Mouse (Mus musculus): ENCODE measurements at regions not wholly inside any gene's neighbourhood (a gene's known extent, or its start where the extent isn't known, plus 50 kb on each side); places are given as distances from the start of the nearest gene placed in this dataset.

DNA sequence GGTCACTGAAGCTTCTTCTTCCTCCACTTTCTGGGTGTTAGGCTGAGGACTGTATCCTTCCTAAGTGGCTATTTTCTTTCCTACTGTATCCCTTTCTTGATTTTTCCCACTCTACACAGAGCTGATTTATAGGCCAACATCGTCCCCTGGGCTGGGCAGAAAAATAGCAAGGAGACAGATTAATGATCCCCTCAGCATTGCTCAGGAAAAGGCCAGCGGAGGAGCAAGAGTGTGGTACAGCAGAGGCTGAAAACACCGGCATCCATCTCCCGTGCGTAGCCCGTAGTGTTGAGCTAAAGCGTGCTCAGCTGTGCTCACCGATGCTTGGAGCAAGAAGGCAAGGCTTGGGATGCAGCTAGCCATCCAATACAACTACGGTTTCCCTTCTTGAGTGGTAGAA, 62.2 kb upstream of the Cadm1 start:
- ATAC-seq (replicated peaks) = no peak
- no peak overlapping the region for H3K27ac ChIP-seq

DNA sequence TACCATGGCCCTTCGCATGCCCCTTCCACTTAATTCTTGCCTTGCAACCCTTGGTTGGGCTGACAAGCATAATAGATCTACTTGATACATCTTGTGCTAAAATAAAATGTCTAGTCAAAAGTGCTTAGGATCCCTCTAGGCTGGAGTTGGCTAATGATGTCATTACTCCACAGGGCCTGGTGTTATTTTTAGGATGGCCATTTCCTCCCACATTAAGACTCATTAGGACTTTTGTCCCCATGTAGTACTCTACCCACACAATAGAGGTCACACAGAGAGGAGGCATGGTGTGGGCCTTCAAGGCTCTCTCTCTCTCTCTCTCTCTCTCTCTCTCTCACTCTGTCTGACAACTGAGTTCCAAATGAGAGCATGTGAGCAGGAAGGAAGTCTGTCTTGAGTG, 60.4 kb upstream of the Cadm1 start:
- 85% methylated on average over 1 of the region's 1 CpGs for WGBS
- Histone ChIP-seq H3K4me1 (no peaks in the 10 kb centered on the region), H3K4me3 (no peak overlapping the region), H3K27me3 (replicated peaks) (no peaks in the 10 kb centered on the region), H3K4me2 (no peak overlapping the region), H3K9me3 (no peaks in the 10 kb centered on the region), H3K9ac (no peak overlapping the region), H3K27ac (no peak overlapping the region), H3K36me3 (replicated peaks) (no peaks in the 10 kb centered on the region)
- ATAC-seq (replicated peaks) = no peak

More for the DNA sequence above, 62.2 kb upstream of the Cadm1 start:
- H3K9ac ChIP-seq = no peak overlapping the region
- H3K36me3 ChIP-seq (replicated peaks) = no peaks in the 10 kb centered on the region
- 81% methylated on average over 9 of the region's 9 CpGs for WGBS
- H3K9me3 ChIP-seq = no peaks in the 10 kb centered on the region
- no peaks in the 10 kb centered on the region for H3K4me1 ChIP-seq
- no peak overlapping the region for H3K4me3 ChIP-seq
- no peak overlapping the region for H3K4me2 ChIP-seq
- H3K27me3 ChIP-seq (replicated peaks) = no peaks in the 10 kb centered on the region

DNA sequence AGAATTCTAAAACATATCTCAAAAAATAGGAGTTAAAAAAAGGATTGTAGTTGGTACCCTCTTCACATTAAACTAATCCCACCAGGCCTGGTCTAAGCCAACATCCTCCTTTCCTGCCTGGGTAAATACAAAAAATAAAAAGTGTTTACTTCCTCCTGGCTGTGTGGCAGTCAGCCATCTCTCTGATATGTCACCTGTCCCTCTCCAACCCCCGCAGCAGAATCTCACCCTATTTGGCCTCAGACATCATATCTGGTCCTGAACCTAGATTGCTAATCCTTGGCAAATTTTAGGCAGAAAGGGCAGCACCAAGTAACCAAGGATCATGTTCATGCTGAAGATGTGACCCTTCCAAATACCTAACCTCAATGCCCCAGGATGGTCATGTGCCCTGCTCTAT, 59.2 kb upstream of the Cadm1 start:
- no peaks in the 10 kb centered on the region for H3K4me1 ChIP-seq
- WGBS = 76% methylated on average over 1 of the region's 1 CpGs
- no peak overlapping the region for H3K9ac ChIP-seq
- no peak overlapping the region for H3K4me2 ChIP-seq
- H3K27ac ChIP-seq = no peak overlapping the region
- H3K36me3 ChIP-seq (replicated peaks) = no peaks in the 10 kb centered on the region
- H3K4me3 ChIP-seq = no peak overlapping the region
- no peaks in the 10 kb centered on the region for H3K9me3 ChIP-seq
- H3K27me3 ChIP-seq (replicated peaks) = no peaks in the 10 kb centered on the region
- ATAC-seq (replicated peaks) = no peak

DNA sequence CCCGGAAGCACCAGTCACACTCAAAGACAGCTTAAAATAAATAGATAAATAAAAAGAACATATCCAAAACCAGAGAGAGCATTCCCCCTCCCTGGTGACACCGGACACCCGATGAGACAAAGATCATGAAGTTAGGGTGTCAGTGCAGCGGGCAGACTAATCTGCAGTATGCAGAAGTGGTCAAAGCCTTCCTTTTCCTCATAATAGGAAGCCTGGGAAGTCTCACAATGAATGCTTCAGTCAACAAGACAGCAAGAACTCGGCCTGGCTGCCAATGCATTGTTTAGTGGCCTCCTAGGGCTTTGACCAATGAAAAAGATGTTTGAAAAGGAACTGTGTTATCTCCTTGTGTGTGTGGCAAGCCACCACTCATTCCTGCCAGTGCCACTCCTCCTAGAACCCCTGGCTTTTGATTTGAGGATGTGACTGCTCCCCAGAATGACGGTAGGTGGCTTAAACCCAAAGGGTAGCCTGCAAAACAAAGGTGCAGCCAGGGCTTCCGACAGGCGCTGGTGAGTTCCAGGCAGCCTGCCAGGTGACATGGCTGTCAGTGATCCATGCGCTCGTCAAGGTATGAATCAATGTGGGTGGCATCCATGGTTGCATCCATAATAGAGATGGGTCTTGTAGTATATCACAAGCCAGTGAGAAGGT, 58.1 kb upstream of the Cadm1 start:
- Histone ChIP-seq H3K9ac (no peak overlapping the region), H3K27me3 (replicated peaks) (no peaks in the 10 kb centered on the region), H3K4me3 (no peak overlapping the region), H3K27ac (no peak overlapping the region), H3K4me1 (no peaks in the 10 kb centered on the region), H3K9me3 (no peaks in the 10 kb centered on the region), H3K36me3 (replicated peaks) (no peaks in the 10 kb centered on the region), H3K4me2 (no peak overlapping the region)
- WGBS = 22% methylated on average over 10 of the region's 10 CpGs
- ATAC-seq (replicated peaks) = no peak

DNA sequence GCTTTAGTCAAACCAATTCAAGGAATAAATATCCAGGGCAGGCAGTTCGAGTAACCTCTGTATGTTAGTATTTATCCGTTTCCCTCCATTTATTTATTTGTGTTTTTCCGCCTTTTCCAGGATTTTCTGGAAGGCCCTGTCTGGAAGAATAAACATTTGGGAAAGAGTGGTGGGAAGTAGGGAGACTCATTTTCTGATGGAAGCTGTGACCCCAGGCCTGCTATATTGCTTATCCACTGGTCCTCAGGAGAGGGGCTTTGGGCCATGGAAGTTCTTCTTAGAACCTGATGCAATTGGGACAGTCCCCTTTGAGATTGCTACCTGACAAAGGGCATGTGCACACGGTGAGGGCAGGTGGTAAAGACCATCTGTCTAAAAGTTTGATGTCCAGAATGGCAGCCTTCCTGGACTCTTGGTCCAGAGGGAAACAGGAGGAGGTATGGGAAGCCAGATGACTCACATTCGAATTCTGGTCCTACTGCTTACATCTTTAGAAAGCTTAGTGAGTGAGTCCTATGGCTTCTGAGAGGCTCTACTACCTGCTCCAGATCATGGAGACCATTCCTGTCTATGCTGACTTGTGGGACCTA, 56.1 kb upstream of the Cadm1 start:
- Histone ChIP-seq H3K4me1 (no peaks in the 10 kb centered on the region), H3K27me3 (replicated peaks) (no peaks in the 10 kb centered on the region), H3K9ac (no peak overlapping the region), H3K4me3 (no peak overlapping the region), H3K4me2 (no peak overlapping the region), H3K27ac (no peak overlapping the region), H3K9me3 (no peaks in the 10 kb centered on the region), H3K36me3 (replicated peaks) (no peaks in the 10 kb centered on the region)
- ATAC-seq (replicated peaks) = no peak
- WGBS = 92% methylated on average over 5 of the region's 5 CpGs

DNA sequence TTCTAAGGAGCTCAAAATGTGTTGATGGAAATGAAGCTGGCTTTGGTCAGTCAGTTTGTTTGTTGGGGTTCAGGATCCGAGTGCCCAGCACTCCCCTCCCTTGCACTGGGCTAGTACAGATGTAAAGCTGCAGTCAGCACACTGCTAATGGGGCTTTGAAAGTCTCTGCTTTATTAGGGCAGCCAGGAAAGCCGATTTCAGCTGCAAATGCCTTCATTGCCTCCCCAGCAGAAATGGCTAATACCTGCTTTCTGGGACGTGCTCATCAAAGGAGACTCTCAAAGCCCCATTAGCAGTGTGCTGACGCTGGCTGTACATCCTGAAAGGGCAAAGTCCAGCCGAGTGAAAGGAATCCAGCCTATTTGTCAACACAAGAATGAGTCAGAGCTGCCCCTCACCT, 55.2 kb upstream of the Cadm1 start:
- Histone ChIP-seq H3K9me3 (no peaks in the 10 kb centered on the region), H3K36me3 (replicated peaks) (no peaks in the 10 kb centered on the region), H3K9ac (no peak overlapping the region), H3K27ac (no peak overlapping the region), H3K4me1 (no peaks in the 10 kb centered on the region), H3K4me2 (no peak overlapping the region), H3K27me3 (replicated peaks) (no peaks in the 10 kb centered on the region), H3K4me3 (no peak overlapping the region)
- WGBS = 45% methylated on average over 5 of the region's 5 CpGs
- no peak for ATAC-seq (replicated peaks)

DNA sequence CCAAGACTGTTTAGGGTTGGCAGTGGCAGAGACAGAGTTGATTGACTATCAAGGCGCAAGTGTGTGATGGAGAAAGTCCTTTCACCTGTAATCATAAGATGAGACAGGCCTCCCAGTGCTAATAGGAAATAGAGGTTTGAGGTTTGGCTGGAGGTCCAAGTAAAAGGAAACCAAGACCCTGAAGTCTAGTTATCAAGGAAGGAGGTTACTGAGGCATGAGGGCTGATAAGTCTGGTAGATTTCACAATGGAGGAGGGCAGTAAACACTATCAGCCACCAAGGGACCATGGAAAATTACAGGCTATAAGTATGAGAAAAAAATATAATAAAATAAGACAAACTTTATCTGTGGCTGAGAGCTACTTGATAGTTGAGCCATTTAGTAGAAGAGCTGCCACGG, 52.1 kb upstream of the Cadm1 start:
- Histone ChIP-seq H3K9ac (no peak overlapping the region), H3K4me1 (no peaks in the 10 kb centered on the region), H3K9me3 (no peaks in the 10 kb centered on the region), H3K4me3 (no peak overlapping the region), H3K27me3 (replicated peaks) (no peaks in the 10 kb centered on the region), H3K27ac (no peak overlapping the region), H3K36me3 (replicated peaks) (no peaks in the 10 kb centered on the region), H3K4me2 (no peak overlapping the region)
- WGBS = 97% methylated on average over 2 of the region's 2 CpGs
- ATAC-seq (replicated peaks) = no peak
